Mouse (Mus musculus): ENCODE results near the gene Gm20388. TPM values are rescaled to one million over a fixed set of nuclear protein-coding genes. Genes with fewer than 3 reads are reported as not detected.

Gene Gm20388
- polyA plus RNA-seq, 2 experiments: 8.5 TPM; not detected in 1

DNA sequence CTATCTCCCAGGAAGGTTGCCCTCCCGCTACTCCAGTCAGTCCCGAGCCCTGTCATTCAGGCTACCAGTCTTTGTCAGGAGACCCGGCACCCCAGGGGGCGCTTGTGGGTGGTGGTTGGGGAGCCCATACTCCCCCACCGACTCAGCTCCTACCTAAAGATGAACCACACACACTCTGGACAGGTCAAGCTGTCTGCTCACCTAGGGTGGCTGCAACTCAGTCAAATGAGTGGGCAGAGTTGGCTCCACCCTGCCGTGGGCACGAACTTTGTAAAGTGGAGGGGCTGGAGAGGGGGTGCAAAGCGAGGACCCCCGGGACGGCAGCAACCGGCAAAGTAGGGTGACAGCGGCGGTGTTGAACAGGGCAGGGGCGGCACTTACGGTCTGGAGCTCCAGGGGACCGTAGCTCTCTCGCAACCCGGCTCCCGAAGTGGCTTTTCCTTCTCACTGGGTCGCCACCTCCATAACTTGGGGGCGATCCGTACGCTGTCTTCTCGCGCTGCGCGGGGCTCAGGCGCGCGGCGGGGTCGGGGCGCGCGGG, 2766.9 kb downstream of the Gm20388 start:
- Histone ChIP-seq H3K27ac (no peak overlapping the region), H3K4me1 (replicated peaks; ENCODE audit: control insufficient read depth in 2 of 2, insufficient read depth in 2 of 2, low read length in 1 of 2) (peaks cover 28 to 30% of the 10 kb centered on the region in 2 experiments), H3K36me3 (replicated peaks; ENCODE audit: control insufficient read depth, insufficient read depth, low read depth) (no peaks in the 10 kb centered on the region), H3K4me2 (ENCODE audit: low read depth) (peak overlapping the region; percentile 73), H3K4me3 (ENCODE audit: insufficient read depth in 1 of 2, low read depth in 2 of 2, low read length in 2 of 2) (peak overlapping the region; percentile 57 to 58), H3K27me3 (ENCODE audit: control insufficient read depth, insufficient read depth, low read length) (peaks cover 33% of the 10 kb centered on the region), H3K9ac (replicated peaks) (peak overlapping the region; percentile 46), H3K9me3 (ENCODE audit: control insufficient read depth, low read length) (no peaks in the 10 kb centered on the region)
- TF ChIP-seq CTCF (IDR thresholded peaks at IDR 0.05; ENCODE audit: low read depth): no peak
- TF ChIP-seq EP300 (IDR thresholded peaks at IDR 0.05; ENCODE audit: low read depth): no peak
- no peak for ATAC-seq (ENCODE audit: insufficient read depth)
- 20% methylated on average over 31 of the region's 35 CpGs for WGBS (ENCODE audit: insufficient replicate concordance)
- DNase-seq (ENCODE audit: low read depth in 3 of 3, low spot score in 3 of 3): no peak

DNA sequence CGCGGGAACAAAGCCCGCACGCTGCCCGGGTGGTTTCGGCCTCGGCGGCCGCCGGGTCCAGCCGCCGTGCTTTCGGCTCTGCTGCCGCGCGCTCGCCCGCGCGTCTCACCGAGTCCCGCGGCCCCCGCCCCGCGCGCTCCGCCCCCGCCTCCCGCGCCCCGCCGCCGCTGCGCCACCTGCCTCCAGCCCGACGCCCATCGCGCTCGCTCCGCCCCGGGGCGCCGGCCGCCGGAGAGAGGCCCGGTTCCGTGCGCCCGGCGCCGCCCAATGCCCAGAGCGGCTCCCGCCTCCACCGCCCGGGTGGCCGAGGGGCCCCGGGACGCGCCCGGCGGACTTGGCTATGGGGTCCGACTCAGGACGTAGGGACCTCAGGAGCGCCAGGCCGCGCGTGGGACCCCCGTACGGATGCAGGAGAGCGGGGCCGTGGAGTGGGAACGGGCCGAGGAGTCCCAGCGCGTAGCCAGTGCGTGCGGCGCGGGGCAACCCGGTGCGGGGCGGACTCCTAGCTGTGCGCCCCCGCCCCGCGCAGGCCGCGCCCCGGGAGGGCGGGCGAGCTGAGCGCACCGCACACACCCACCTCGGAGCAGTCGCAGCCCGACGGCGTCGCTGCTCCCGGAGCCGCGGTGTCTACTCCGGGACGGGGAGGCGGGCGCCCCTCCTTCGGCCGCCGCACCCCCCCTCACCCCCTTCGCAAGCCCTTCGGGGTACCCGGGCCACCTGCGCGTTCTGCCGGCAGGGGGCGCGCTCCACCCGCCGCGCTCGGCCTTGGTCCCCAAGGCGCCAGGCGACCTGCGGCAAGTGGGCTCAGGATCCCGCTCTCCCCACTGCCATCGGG, 2767.6 kb downstream of the Gm20388 start:
- H3K9ac ChIP-seq (replicated peaks): peak overlapping the region; percentile 46
- under 1% methylated on average over 93 of the region's 127 CpGs for WGBS (ENCODE audit: insufficient replicate concordance)
- H3K4me3 ChIP-seq (ENCODE audit: insufficient read depth in 1 of 2, low read depth in 2 of 2, low read length in 2 of 2): peak overlapping the region; percentile 57 to 58
- H3K4me2 ChIP-seq (ENCODE audit: low read depth): peak overlapping the region; percentile 73
- no peak overlapping the region; the same call in none of the 2 replicates for H3K27ac ChIP-seq
- DNase-seq (ENCODE audit: low read depth in 3 of 3, low spot score in 3 of 3) (peak; percentile 47 to 61 (median 50)), ATAC-seq (ENCODE audit: insufficient read depth) (peak; percentile 84)
- H3K36me3 ChIP-seq (replicated peaks; ENCODE audit: control insufficient read depth, insufficient read depth, low read depth): no peaks in the 10 kb centered on the region
- H3K27me3 ChIP-seq (ENCODE audit: control insufficient read depth, insufficient read depth, low read length): peaks cover 33% of the 10 kb centered on the region
- TF ChIP-seq CTCF (IDR thresholded peaks at IDR 0.05; ENCODE audit: low read depth): peak; percentile 79
- 0 out of 2 replicates have a peak, but pooled peaks have one; percentile 3 for TF ChIP-seq EP300 (IDR thresholded peaks at IDR 0.05; ENCODE audit: low read depth)
- peaks cover 35 to 36% of the 10 kb centered on the region in 2 experiments for H3K4me1 ChIP-seq (replicated peaks; ENCODE audit: control insufficient read depth in 2 of 2, insufficient read depth in 2 of 2, low read length in 1 of 2)
- no peaks in the 10 kb centered on the region for H3K9me3 ChIP-seq (ENCODE audit: control insufficient read depth, low read length)

DNA sequence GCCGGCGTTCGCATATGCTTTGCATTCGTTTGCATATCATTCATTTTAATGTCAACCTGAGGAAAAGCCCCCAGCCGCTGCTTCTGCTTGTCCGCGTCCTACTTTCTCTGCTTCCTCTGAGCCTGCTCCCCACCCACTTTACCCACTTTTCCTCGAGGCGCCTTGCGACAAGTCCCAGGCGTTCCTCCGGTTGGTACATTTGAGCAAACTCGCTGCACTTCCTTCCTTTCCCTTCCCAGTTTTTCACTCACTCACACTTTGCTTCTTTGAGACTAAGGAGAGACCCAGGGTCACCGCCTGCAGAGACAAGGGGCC, 2768.2 kb downstream of the Gm20388 start:
- H3K4me3 ChIP-seq (ENCODE audit: insufficient read depth in 1 of 2, low read depth in 2 of 2, low read length in 2 of 2): peak overlapping the region; percentile 57 to 58
- H3K27me3 ChIP-seq (ENCODE audit: control insufficient read depth, insufficient read depth, low read length): peaks cover 33% of the 10 kb centered on the region
- H3K4me1 ChIP-seq (replicated peaks; ENCODE audit: control insufficient read depth in 2 of 2, insufficient read depth in 2 of 2, low read length in 1 of 2): peaks cover 37% of the 10 kb centered on the region in 2 experiments
- no peaks in the 10 kb centered on the region for H3K36me3 ChIP-seq (replicated peaks; ENCODE audit: control insufficient read depth, insufficient read depth, low read depth)
- peak overlapping the region; percentile 46 for H3K9ac ChIP-seq (replicated peaks)
- ATAC-seq (ENCODE audit: insufficient read depth) (no peak), DNase-seq (ENCODE audit: low read depth in 3 of 3, low spot score in 3 of 3) (no peak)
- WGBS (ENCODE audit: insufficient replicate concordance): 2% methylated on average over 14 of the region's 14 CpGs
- no peak for TF ChIP-seq EP300 (IDR thresholded peaks at IDR 0.05; ENCODE audit: low read depth)
- no peak for TF ChIP-seq CTCF (IDR thresholded peaks at IDR 0.05; ENCODE audit: low read depth)
- H3K27ac ChIP-seq: no peak overlapping the region
- no peaks in the 10 kb centered on the region for H3K9me3 ChIP-seq (ENCODE audit: control insufficient read depth, low read length)
- H3K4me2 ChIP-seq (ENCODE audit: low read depth): peak overlapping the region; percentile 73

DNA sequence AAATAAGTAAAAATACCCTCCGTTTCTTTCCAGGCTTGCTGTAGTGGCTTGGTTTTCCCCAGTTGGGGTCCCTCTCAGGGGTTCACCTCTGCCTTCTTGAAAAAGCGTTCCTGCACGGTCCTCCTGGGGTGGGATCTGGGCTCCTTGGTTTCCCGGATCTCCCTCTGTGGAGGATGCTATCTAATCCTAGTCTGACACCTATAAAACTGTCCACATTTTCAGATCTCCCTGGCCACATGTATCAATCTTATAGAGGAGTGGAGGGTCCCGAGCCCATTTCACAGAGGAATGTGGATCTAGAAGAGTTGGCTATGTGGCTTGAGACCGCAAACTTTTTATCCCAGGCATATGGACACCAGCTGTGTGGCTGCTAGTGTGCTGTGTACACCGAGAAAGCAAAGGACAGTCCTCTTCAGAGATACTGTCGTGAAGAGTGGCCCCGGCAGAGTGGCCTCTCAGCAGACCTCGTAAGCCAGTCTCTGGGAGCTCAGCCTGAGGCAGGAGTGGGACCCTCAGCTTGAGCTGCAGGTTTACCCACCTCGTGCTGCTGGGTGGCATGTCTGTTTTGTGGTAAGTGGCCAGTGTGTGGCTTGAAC, 2768.8 kb downstream of the Gm20388 start:
- ATAC-seq (ENCODE audit: insufficient read depth): no peak
- no peak for DNase-seq (ENCODE audit: low read depth in 3 of 3, low spot score in 3 of 3)
- Histone ChIP-seq H3K27ac (no peak overlapping the region), H3K27me3 (ENCODE audit: control insufficient read depth, insufficient read depth, low read length) (peaks cover 33% of the 10 kb centered on the region), H3K9me3 (ENCODE audit: control insufficient read depth, low read length) (no peaks in the 10 kb centered on the region), H3K4me2 (ENCODE audit: low read depth) (peak overlapping the region; percentile 73), H3K4me3 (ENCODE audit: insufficient read depth in 1 of 2, low read depth in 2 of 2, low read length in 2 of 2) (peak overlapping the region in 1 of 2 experiments; percentile 57; a peak in 1 of 4 replicates), H3K36me3 (replicated peaks; ENCODE audit: control insufficient read depth, insufficient read depth, low read depth) (no peaks in the 10 kb centered on the region), H3K4me1 (replicated peaks; ENCODE audit: control insufficient read depth in 2 of 2, insufficient read depth in 2 of 2, low read length in 1 of 2) (peaks cover 40 to 41% of the 10 kb centered on the region in 2 experiments), H3K9ac (replicated peaks) (peak overlapping the region; percentile 37; the same call in 1 of the 2 replicates)
- WGBS (ENCODE audit: insufficient replicate concordance): 27% methylated on average over 11 of the region's 11 CpGs
- TF ChIP-seq CTCF (IDR thresholded peaks at IDR 0.05; ENCODE audit: low read depth) (no peak), EP300 (IDR thresholded peaks at IDR 0.05; ENCODE audit: low read depth) (no peak)

DNA sequence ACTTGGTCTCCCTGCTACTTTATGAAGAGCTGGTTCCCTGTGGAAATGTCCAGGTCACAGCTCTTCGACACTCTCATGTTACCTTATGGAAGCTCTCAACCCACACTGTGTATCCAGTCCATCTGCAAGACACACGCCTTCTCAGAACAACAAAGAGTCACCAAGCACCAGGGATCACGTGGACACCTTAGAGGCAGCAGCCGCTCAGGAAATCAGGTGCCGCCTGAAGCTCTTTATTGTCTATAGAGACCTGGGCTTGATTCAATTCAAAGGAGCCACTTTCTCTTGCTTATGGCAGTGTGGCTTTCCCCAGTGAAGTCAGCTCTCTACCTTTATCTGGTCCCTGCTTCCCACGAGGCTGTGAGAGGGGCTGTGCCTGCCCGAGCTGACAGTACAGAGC, 2769.5 kb downstream of the Gm20388 start:
- 44% methylated on average over 7 of the region's 7 CpGs for WGBS (ENCODE audit: insufficient replicate concordance)
- Histone ChIP-seq H3K27me3 (ENCODE audit: control insufficient read depth, insufficient read depth, low read length) (peaks cover 33% of the 10 kb centered on the region), H3K9me3 (ENCODE audit: control insufficient read depth, low read length) (no peaks in the 10 kb centered on the region), H3K9ac (replicated peaks) (peak overlapping the region; percentile 37; the same call in 1 of the 2 replicates), H3K27ac (no peak overlapping the region), H3K4me1 (replicated peaks; ENCODE audit: control insufficient read depth in 2 of 2, insufficient read depth in 2 of 2, low read length in 1 of 2) (peaks cover 47 to 48% of the 10 kb centered on the region in 2 experiments), H3K36me3 (replicated peaks; ENCODE audit: control insufficient read depth, insufficient read depth, low read depth) (no peaks in the 10 kb centered on the region), H3K4me2 (ENCODE audit: low read depth) (no peak overlapping the region), H3K4me3 (ENCODE audit: insufficient read depth in 1 of 2, low read depth in 2 of 2, low read length in 2 of 2) (no peak overlapping the region)
- no peak for DNase-seq (ENCODE audit: low read depth in 3 of 3, low spot score in 3 of 3)
- ATAC-seq (ENCODE audit: insufficient read depth): no peak
- TF ChIP-seq CTCF (IDR thresholded peaks at IDR 0.05; ENCODE audit: low read depth): no peak
- no peak for TF ChIP-seq EP300 (IDR thresholded peaks at IDR 0.05; ENCODE audit: low read depth)

All from liver, embryonic 14.5 days (tissue).